Mouse (Mus musculus): Measurements from ENCODE around the gene Olfm2. TPM values are rescaled to one million over a fixed set of nuclear protein-coding genes. Genes with fewer than 3 reads are reported as not detected.

The Olfm2 gene
- total RNA-seq, 1 experiment, result 2.2 TPM

GRCm38 (mm10) chr9:20727601-20728113 lies 18.5 kb downstream of the Olfm2 start:
- DNase-seq (ENCODE audit: low read depth, low spot score), result no peak
- peak overlapping the region; percentile 30 for H3K9ac ChIP-seq (ENCODE audit: insufficient read depth, low read depth, low read length, poor library complexity, severe bottlenecking)
- no peaks in the 10 kb centered on the region for H3K9me3 ChIP-seq (ENCODE audit: control insufficient read depth, insufficient read depth, low read depth, low read length)
- in situ Hi-C loops (cut with MboI; ENCODE audit: low sequenced_read_pairs in 2 of 2, unreplicated experiment in 2 of 2), result no loop called here
- H3K27ac ChIP-seq (ENCODE audit: insufficient read depth, low read depth, low read length, poor library complexity, severe bottlenecking), result no peak overlapping the region
- H3K4me3 ChIP-seq (ENCODE audit: insufficient read depth in 1 of 2, low read depth in 1 of 2, low read length in 2 of 2, poor library complexity in 1 of 2, severe bottlenecking in 1 of 2), result peak overlapping the region; percentile 70 to 80
- H3K36me3 ChIP-seq (ENCODE audit: control insufficient read depth, insufficient read depth, low read length, poor library complexity, severe bottlenecking), result no peaks in the 10 kb centered on the region
- peaks cover 0 to 2% of the 10 kb centered on the region in 2 experiments; a peak in 1 of 4 replicates for H3K4me1 ChIP-seq (ENCODE audit: control insufficient read depth in 2 of 2, insufficient read depth in 2 of 2, low read length in 2 of 2, poor library complexity in 1 of 2)
- TF ChIP-seq HCFC1 (IDR thresholded peaks at IDR 0.05; ENCODE audit: borderline replicate concordance, insufficient read depth, low read length) (0 out of 2 replicates have a peak, but pooled peaks have one; percentile 22), ZC3H11A (IDR thresholded peaks at IDR 0.05; ENCODE audit: borderline replicate concordance, low read depth, low read length) (no peak), ZNF384 (IDR thresholded peaks at IDR 0.05; ENCODE audit: low read depth, low read length) (no peak), MAFK (IDR thresholded peaks at IDR 0.05; ENCODE audit: insufficient read depth, low read depth, low read length) (peak; percentile 56), CHD2 (IDR thresholded peaks at IDR 0.05; ENCODE audit: low read depth, low read length) (no peak)

GRCm38 (mm10) chr9:20726859-20727600 lies 19.1 kb downstream of the Olfm2 start:
- H3K27ac ChIP-seq (ENCODE audit: insufficient read depth, low read depth, low read length, poor library complexity, severe bottlenecking), result no peak overlapping the region

GRCm38 (mm10) chr9:20726134-20726858 lies 19.9 kb downstream of the Olfm2 start:
- no peak for DNase-seq (ENCODE audit: low read depth, low spot score)
- Histone ChIP-seq H3K9me3 (ENCODE audit: control insufficient read depth, insufficient read depth, low read depth, low read length) (no peaks in the 10 kb centered on the region), H3K9ac (ENCODE audit: insufficient read depth, low read depth, low read length, poor library complexity, severe bottlenecking) (peak overlapping the region; percentile 41; the same call in 1 of the 2 replicates), H3K36me3 (ENCODE audit: control insufficient read depth, insufficient read depth, low read length, poor library complexity, severe bottlenecking) (no peaks in the 10 kb centered on the region), H3K4me1 (ENCODE audit: control insufficient read depth in 2 of 2, insufficient read depth in 2 of 2, low read length in 2 of 2, poor library complexity in 1 of 2) (peaks cover 0 to 2% of the 10 kb centered on the region in 2 experiments; a peak in 1 of 4 replicates), H3K4me3 (ENCODE audit: insufficient read depth in 1 of 2, low read depth in 1 of 2, low read length in 2 of 2, poor library complexity in 1 of 2, severe bottlenecking in 1 of 2) (peak overlapping the region; percentile 70 to 80), H3K27ac (ENCODE audit: insufficient read depth, low read depth, low read length, poor library complexity, severe bottlenecking) (no peak overlapping the region)
- no peak for TF ChIP-seq MAFK (IDR thresholded peaks at IDR 0.05; ENCODE audit: insufficient read depth, low read depth, low read length)
- no peak for TF ChIP-seq HCFC1 (IDR thresholded peaks at IDR 0.05; ENCODE audit: borderline replicate concordance, insufficient read depth, low read length)
- TF ChIP-seq ZNF384 (IDR thresholded peaks at IDR 0.05; ENCODE audit: low read depth, low read length), result no peak
- TF ChIP-seq ZC3H11A (IDR thresholded peaks at IDR 0.05; ENCODE audit: borderline replicate concordance, low read depth, low read length), result no peak
- no peak for TF ChIP-seq CHD2 (IDR thresholded peaks at IDR 0.05; ENCODE audit: low read depth, low read length)
- in situ Hi-C loops (cut with MboI; ENCODE audit: low sequenced_read_pairs in 2 of 2, unreplicated experiment in 2 of 2), result no loop called here

More at GRCm38 (mm10) chr9:20726859-20727600, 19.1 kb downstream of the Olfm2 start:
- Histone ChIP-seq H3K36me3 (ENCODE audit: control insufficient read depth, insufficient read depth, low read length, poor library complexity, severe bottlenecking) (no peaks in the 10 kb centered on the region), H3K9ac (ENCODE audit: insufficient read depth, low read depth, low read length, poor library complexity, severe bottlenecking) (peak overlapping the region; percentile 41; the same call in 1 of the 2 replicates), H3K9me3 (ENCODE audit: control insufficient read depth, insufficient read depth, low read depth, low read length) (no peaks in the 10 kb centered on the region), H3K4me1 (ENCODE audit: control insufficient read depth in 2 of 2, insufficient read depth in 2 of 2, low read length in 2 of 2, poor library complexity in 1 of 2) (peaks cover 0 to 2% of the 10 kb centered on the region in 2 experiments; a peak in 1 of 4 replicates), H3K4me3 (ENCODE audit: insufficient read depth in 1 of 2, low read depth in 1 of 2, low read length in 2 of 2, poor library complexity in 1 of 2, severe bottlenecking in 1 of 2) (peak overlapping the region; percentile 70 to 80)
- in situ Hi-C loops (cut with MboI; ENCODE audit: low sequenced_read_pairs in 2 of 2, unreplicated experiment in 2 of 2), result no loop called here
- no peak for TF ChIP-seq CHD2 (IDR thresholded peaks at IDR 0.05; ENCODE audit: low read depth, low read length)
- TF ChIP-seq MAFK (IDR thresholded peaks at IDR 0.05; ENCODE audit: insufficient read depth, low read depth, low read length), result no peak
- TF ChIP-seq HCFC1 (IDR thresholded peaks at IDR 0.05; ENCODE audit: borderline replicate concordance, insufficient read depth, low read length), result no peak
- no peak for TF ChIP-seq ZNF384 (IDR thresholded peaks at IDR 0.05; ENCODE audit: low read depth, low read length)
- no peak for TF ChIP-seq ZC3H11A (IDR thresholded peaks at IDR 0.05; ENCODE audit: borderline replicate concordance, low read depth, low read length)
- no peak for DNase-seq (ENCODE audit: low read depth, low spot score)

- Histone ChIP-seq H3K4me3 (ENCODE audit: insufficient read depth in 1 of 2, low read depth in 1 of 2, low read length in 2 of 2, poor library complexity in 1 of 2, severe bottlenecking in 1 of 2) (no peak overlapping the region), H3K36me3 (ENCODE audit: control insufficient read depth, insufficient read depth, low read length, poor library complexity, severe bottlenecking) (no peaks in the 10 kb centered on the region), H3K9me3 (ENCODE audit: control insufficient read depth, insufficient read depth, low read depth, low read length) (no peaks in the 10 kb centered on the region), H3K9ac (ENCODE audit: insufficient read depth, low read depth, low read length, poor library complexity, severe bottlenecking) (no peak overlapping the region), H3K4me1 (ENCODE audit: control insufficient read depth in 2 of 2, insufficient read depth in 2 of 2, low read length in 2 of 2, poor library complexity in 1 of 2) (no peaks in the 10 kb centered on the region), H3K27ac (ENCODE audit: insufficient read depth, low read depth, low read length, poor library complexity, severe bottlenecking) (no peak overlapping the region)
- no peak for TF ChIP-seq HCFC1 (IDR thresholded peaks at IDR 0.05; ENCODE audit: borderline replicate concordance, insufficient read depth, low read length)
- no peak for TF ChIP-seq MAFK (IDR thresholded peaks at IDR 0.05; ENCODE audit: insufficient read depth, low read depth, low read length)
- TF ChIP-seq ZNF384 (IDR thresholded peaks at IDR 0.05; ENCODE audit: low read depth, low read length), result no peak
- TF ChIP-seq ZC3H11A (IDR thresholded peaks at IDR 0.05; ENCODE audit: borderline replicate concordance, low read depth, low read length), result no peak
- no peak for TF ChIP-seq CHD2 (IDR thresholded peaks at IDR 0.05; ENCODE audit: low read depth, low read length)
- in situ Hi-C loops (cut with MboI; ENCODE audit: low sequenced_read_pairs in 2 of 2, unreplicated experiment in 2 of 2), result no loop called here
- no peak for DNase-seq (ENCODE audit: low read depth, low spot score)
These were observed 24.6 kb downstream of the Olfm2 start for GRCm38 (mm10) chr9:20721582-20721981.

Data from ES-E14 (cell line).